Mouse (Mus musculus) liver, embryonic 15.5 days (tissue): ENCODE data around the gene Itga7. TPM values are rescaled to one million over a fixed set of nuclear protein-coding genes. Genes with fewer than 3 reads are reported as not detected.

Experiments
- ATAC-seq: fragments of 200-750 bp; cut with Nextera tagmentation; 2 replicates; pipeline ENCODE4 v1.8.0; 2017; ENCODE audit warnings: moderate number of reproducible peaks, mild to moderate bottlenecking, moderate library complexity; ENCODE audit not compliant: insufficient read depth
- H3K27ac ChIP-seq: fragments of 300-500 bp; sonication (generic); replicated peaks from 2 replicates; pipeline ENCODE4 v1.5.1; 2015; ENCODE audit warnings: mild to moderate bottlenecking, inconsistent platforms
- H3K27me3 ChIP-seq: fragments of 300-500 bp; sonication (generic); 2 replicates; pipeline ENCODE4 v1.6.1; 2015; ENCODE audit warnings: mild to moderate bottlenecking, inconsistent platforms
- H3K36me3 ChIP-seq: fragments of 300-500 bp; sonication (generic); replicated peaks from 2 replicates; pipeline ENCODE4 v1.6.1; 2015; ENCODE audit warnings: moderate library complexity, mild to moderate bottlenecking, inconsistent platforms
- H3K4me1 ChIP-seq: fragments of 300-500 bp; sonication (generic); replicated peaks from 2 replicates; pipeline ENCODE4 v1.6.1; 2015; ENCODE audit warnings: inconsistent platforms
- H3K4me2 ChIP-seq: fragments of 300-500 bp; sonication (generic); 2 replicates; pipeline ENCODE4 v1.6.1; 2015; ENCODE audit warnings: moderate library complexity, mild to moderate bottlenecking, inconsistent platforms
- H3K4me3 ChIP-seq: fragments of 300-500 bp; sonication (generic); replicated peaks from 2 replicates; pipeline ENCODE4 v1.5.1; 2015; ENCODE audit warnings: mild to moderate bottlenecking, inconsistent platforms
- H3K9ac ChIP-seq: fragments of 300-500 bp; sonication (generic); 2 replicates; pipeline ENCODE4 v1.6.1; 2015; ENCODE audit warnings: moderate library complexity, mild to moderate bottlenecking, inconsistent platforms
- H3K9me3 ChIP-seq: fragments of 300-500 bp; sonication (generic); replicated peaks from 2 replicates; pipeline ENCODE4 v1.6.1; 2016; ENCODE audit warnings: inconsistent platforms
- WGBS: fragments of 180-500 bp; shearing (Covaris S2); methylation state at CpG from one replicate; pipeline ENCODE4 v1.1.7; 2015; ENCODE audit warnings: mixed read lengths; ENCODE audit not compliant: insufficient replicate concordance; 5-methylcytosine and 5-hydroxymethylcytosine counted together
- polyA plus RNA-seq: library from polyadenylated mRNA; unstranded; fragments of >200 nt; fragmentation: Nextera tagmentation; extraction: Ambion mirVana; gene quantifications from 2 replicates; pipeline ENCODE4 v1.2.1, GENCODE M21; 2015

Gene Itga7
- polyA plus RNA-seq: 0.81 and 1.1 TPM in 2 replicates

DNA sequence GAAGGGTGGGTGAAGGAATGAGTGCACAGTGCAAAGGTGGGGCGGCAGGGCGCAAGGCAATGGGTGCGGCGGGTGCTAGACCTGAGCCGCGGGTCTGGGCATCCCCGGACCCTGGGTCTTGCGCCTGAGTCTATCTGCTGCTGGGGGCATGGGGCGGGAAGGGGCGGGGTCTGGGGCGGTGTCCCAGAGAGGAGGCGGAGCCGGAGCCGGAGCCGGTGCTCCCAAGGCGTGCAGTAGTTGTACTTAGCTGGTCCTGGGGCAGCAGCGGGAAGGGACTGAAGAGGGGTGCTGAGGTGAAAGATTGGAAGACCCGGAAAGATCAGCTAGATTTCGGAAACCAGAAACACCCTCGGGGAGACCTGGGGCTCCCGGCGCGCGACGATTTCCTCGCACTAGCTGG is at the start of gene Itga7:
Itga7 (plus strand) TSS at position 245 of the 400 bp plus-strand sequence.
- peaks cover 92% of the 10 kb centered on the region for H3K27me3 ChIP-seq
- peaks cover 8% of the 10 kb centered on the region; the same call in 1 of the 2 replicates for H3K4me1 ChIP-seq
- H3K9ac ChIP-seq: no peak within 1 kb of the TSS
- no peak within 1 kb of the TSS for H3K27ac ChIP-seq
- H3K4me2 ChIP-seq: peak within 1 kb of the TSS; percentile 52
- H3K36me3 ChIP-seq: no peaks in the 10 kb centered on the region
- H3K9me3 ChIP-seq: no peaks in the 10 kb centered on the region
- H3K4me3 ChIP-seq: peak within 1 kb of the TSS; percentile 28
- ATAC-seq: no peak
- WGBS: under 1% methylated on average over 26 of the region's 26 CpGs

DNA sequence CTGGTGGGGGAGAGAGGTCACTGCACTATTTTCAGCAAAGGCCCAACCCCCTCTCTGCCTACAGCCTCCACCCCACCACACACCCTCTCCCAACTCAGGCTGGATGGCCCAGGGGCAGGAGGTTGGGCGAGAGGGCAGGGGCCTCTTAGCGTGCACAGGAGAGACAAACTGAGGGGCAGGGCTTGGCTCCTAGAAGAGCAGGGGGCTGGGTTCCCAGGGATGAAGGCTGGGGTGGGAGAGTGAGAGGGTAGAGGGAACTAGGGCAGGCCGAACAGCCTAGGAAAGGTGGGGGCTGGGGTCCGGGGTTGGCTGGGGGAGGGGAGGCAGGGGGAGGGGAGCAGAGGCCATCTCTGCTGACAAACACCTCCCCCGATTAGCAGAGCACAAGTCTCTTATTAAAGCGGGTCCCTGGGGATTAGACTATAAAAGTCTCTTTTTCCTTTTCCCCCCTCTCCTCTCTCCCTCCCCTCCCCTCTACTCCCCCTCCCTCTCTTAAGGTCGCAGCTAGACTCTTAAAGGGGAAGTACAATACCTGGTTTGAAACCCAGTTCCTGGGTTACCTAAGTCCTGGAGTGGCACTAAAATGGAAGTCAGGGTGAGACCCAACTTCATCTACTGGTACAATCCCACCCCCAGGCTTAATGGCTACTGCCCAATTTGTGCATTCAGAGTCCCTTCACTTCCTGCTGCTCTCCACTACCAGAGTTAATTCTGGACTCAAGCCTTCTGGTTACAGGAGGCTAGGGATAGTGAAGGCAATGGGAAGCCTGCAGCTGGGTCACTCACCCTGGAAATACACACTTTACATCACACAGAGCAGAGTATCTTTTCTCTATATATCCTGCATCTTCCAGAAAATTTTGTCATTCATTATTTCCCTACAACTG is 44.4 kb upstream of the Itga7 start:
- H3K27ac ChIP-seq: no peak overlapping the region

DNA sequence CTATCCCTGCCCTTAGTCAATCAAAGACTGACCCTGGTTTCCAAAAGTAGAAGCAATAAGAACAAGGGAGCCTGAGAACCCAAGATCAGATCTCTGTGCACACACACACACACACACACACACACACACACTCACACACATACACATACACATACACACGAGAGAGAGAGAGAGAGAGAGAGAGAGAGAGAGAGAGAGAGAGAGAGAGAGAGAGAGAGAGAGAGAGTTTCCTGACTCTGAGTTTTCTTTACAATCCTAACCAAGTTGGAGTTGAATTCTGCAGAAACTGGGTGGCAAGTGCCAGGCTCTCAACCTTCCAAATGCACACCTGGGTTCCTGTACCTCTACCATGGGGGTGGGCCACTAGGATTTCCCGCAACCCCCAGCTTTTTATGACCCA is 43.8 kb upstream of the Itga7 start:
- Histone ChIP-seq H3K36me3 (no peaks in the 10 kb centered on the region), H3K4me3 (no peak overlapping the region), H3K4me2 (peak overlapping the region; percentile 74; the same call in 1 of the 2 replicates), H3K9ac (no peak overlapping the region), H3K9me3 (no peaks in the 10 kb centered on the region), H3K27ac (no peak overlapping the region), H3K27me3 (peaks cover 76% of the 10 kb centered on the region), H3K4me1 (peaks cover 33% of the 10 kb centered on the region)
- ATAC-seq: no peak
- 34% methylated on average over 2 of the region's 2 CpGs for WGBS

More for the DNA sequence above, 44.4 kb upstream of the Itga7 start:
- Histone ChIP-seq H3K27me3 (peaks cover 70% of the 10 kb centered on the region), H3K9me3 (no peaks in the 10 kb centered on the region), H3K4me1 (peaks cover 33% of the 10 kb centered on the region), H3K9ac (no peak overlapping the region), H3K4me2 (peak overlapping the region; percentile 43), H3K4me3 (peak overlapping the region; percentile 8; the same call in 1 of the 2 replicates), H3K36me3 (no peaks in the 10 kb centered on the region)
- WGBS: 6% methylated on average over 7 of the region's 7 CpGs
- peak; percentile 52 for ATAC-seq

DNA sequence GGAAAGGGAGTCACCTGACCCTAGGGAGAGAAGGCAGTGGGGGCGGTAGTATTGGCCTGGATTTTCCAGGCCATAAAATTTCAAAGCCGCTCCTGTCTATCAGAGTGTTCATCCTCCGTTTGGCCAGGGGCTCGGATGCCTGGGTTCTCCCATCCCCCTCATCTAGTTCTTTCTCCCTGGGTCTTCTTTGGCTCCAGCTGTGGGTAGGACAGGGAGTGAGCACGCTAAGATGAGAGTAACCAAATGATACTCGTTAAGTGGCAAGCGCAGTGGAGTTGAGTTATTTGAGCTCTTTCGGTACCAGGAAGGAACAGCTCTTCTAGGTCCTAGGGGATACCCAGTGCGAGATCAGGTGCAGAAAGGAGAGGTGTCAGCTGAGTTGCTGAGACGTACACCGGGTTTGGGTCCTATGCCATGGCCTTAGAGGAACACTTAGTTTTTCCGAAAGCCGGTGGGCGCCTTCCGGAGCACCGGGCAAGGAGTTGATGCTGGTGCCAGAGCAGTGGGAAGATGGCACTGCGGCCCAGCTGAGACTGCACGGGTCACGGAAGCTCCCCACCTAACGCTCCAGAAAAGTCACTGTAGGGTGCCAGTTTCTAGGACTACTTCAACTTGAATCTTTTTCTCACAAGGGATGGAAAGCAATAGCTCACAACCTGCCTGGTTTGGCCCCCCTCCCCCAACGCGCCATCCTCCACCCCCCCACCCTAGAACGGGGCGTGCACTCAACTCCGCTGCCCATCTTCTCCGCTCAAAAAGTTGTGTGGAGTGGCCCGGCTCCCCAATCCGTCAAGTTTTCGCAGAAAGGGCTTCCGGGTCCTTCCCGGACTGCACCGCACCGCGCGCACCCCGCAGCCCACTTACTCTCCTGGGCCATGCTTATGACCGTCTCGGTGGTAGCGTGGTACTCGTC is 43.0 kb upstream of the Itga7 start:
- peak overlapping the region; percentile 55 for H3K4me3 ChIP-seq
- H3K9ac ChIP-seq: no peak overlapping the region; the same call in 1 of the 2 replicates
- WGBS: 2% methylated on average over 40 of the region's 40 CpGs
- H3K27ac ChIP-seq: no peak overlapping the region
- no peak for ATAC-seq
- peaks cover 29% of the 10 kb centered on the region for H3K4me1 ChIP-seq
- H3K36me3 ChIP-seq: no peaks in the 10 kb centered on the region
- peaks cover 84% of the 10 kb centered on the region for H3K27me3 ChIP-seq
- H3K4me2 ChIP-seq: peak overlapping the region; percentile 74
- H3K9me3 ChIP-seq: no peaks in the 10 kb centered on the region

DNA sequence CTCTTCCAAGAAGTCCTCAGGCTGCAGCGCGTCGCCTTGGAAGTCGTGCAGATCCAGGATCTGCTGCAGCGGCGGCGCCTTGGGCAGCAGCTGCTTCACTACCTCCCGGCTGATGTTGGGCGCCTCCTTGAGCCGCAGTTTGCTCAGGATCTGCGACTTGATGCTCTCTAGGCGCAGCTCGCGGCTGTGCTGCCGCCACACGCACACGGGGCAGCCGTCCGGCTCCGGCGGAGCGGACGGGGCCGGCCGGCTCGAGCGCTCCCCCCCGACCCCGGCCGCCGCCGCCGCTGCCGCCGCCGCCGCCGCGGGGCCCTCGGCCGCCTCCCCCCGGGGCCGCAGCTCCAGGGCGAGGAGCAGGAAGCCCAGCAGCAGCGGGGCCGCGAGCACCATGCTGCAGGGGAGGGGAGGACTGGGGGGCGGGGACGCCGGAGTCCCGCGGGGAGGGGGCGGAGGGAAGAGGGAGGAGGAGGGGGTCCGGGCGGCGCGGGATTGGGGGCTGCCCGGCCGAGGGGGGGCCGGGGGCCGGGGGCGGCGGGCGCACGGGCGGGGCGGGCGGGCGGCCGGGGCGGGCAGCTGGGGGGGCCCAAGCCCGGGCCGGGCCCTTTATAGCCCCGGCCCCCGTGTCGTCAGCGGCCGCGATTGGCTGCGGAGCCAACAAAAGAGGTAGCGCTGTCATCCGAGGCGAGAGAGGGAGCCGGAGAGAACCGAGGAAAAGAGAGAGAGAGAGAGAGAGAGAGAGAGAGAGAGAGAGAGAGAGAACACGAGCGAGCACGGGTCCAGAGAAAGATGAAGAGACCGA is 42.1 kb upstream of the Itga7 start, which contains the start of gene Gdf11:
Gdf11 (minus strand) TSS at position 423 of the 799 bp plus-strand sequence.
- Histone ChIP-seq H3K4me1 (peaks cover 27% of the 10 kb centered on the region), H3K27ac (no peak within 1 kb of the TSS), H3K4me2 (peak within 1 kb of the TSS; percentile 74), H3K27me3 (peaks cover 93% of the 10 kb centered on the region), H3K36me3 (no peaks in the 10 kb centered on the region), H3K9ac (no peak within 1 kb of the TSS; the same call in 1 of the 2 replicates), H3K4me3 (peak within 1 kb of the TSS; percentile 55), H3K9me3 (no peaks in the 10 kb centered on the region)
- WGBS: 1% methylated on average over 79 of the region's 89 CpGs
- peak; percentile 8; the same call in 1 of the 2 replicates for ATAC-seq

- 3% methylated on average over 9 of the region's 9 CpGs for WGBS
- H3K4me3 ChIP-seq: peak overlapping the region; percentile 55
- no peak for ATAC-seq
- H3K9me3 ChIP-seq: no peaks in the 10 kb centered on the region
- no peaks in the 10 kb centered on the region for H3K36me3 ChIP-seq
- peaks cover 27% of the 10 kb centered on the region for H3K4me1 ChIP-seq
- no peak overlapping the region for H3K9ac ChIP-seq
- peak overlapping the region; percentile 74 for H3K4me2 ChIP-seq
- no peak overlapping the region for H3K27ac ChIP-seq
- H3K27me3 ChIP-seq: peaks cover 100% of the 10 kb centered on the region
Measured at GRCm38 (mm10) chr10:128892246-128892645, 41.4 kb upstream of the Itga7 start.

DNA sequence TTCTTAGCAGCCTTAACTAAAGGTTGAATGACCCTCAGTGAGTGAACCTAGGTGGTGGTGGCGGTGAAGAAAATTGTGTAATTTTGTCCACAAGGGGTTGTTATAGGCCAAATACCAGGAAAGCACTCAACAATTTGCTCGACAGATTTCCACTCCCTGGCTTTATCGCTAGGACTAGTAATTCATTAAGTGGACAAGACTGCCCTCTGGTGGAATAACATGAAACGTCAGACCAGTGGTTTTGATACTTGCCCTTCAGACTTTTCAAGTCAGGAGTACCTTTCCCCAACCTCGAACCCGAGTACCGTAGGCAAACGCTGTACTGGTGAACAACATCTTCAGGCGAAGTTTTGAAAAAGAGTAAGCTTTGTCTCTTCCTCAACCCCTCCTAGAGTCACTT is 38.2 kb upstream of the Itga7 start:
- Histone ChIP-seq H3K27me3 (peaks cover 77% of the 10 kb centered on the region), H3K27ac (no peak overlapping the region), H3K4me3 (no peak overlapping the region), H3K9ac (no peak overlapping the region), H3K4me1 (peaks cover 14% of the 10 kb centered on the region), H3K4me2 (0 out of 2 replicates have a peak overlapping the region, but pooled peaks have one; percentile 8), H3K9me3 (no peaks in the 10 kb centered on the region), H3K36me3 (no peaks in the 10 kb centered on the region)
- WGBS: under 1% methylated on average over 9 of the region's 9 CpGs
- no peak for ATAC-seq

GRCm38 (mm10) chr10:128895952-128896693 is 37.5 kb upstream of the Itga7 start:
- Histone ChIP-seq H3K4me2 (0 out of 2 replicates have a peak overlapping the region, but pooled peaks have one; percentile 8), H3K27ac (no peak overlapping the region), H3K9ac (no peak overlapping the region), H3K27me3 (peaks cover 70% of the 10 kb centered on the region), H3K36me3 (no peaks in the 10 kb centered on the region), H3K4me3 (no peak overlapping the region), H3K9me3 (no peaks in the 10 kb centered on the region), H3K4me1 (peaks cover 7% of the 10 kb centered on the region)
- 6% methylated on average over 17 of the region's 17 CpGs for WGBS
- no peak for ATAC-seq

DNA sequence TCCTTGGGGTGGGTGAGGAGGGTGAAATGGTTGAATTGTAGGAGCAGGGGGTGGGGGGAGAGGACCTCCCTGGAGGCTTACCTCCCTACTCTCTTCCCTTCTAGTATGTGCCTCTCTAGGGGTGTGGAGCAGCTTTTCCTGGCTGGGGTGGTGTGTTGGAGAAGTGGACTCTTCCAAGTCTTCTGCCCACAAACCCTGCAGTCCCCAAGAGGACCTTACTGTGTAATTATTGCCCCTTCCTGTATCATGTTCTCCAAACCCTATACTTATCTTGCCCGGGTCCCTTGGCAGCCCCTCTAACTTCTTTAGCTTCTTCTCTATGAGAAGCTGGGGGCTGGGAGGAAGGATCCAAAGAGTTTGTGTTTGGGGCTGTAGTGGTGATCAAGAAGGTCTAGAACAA is 36.8 kb upstream of the Itga7 start:
- no peak for ATAC-seq
- Histone ChIP-seq H3K4me1 (peaks cover 3% of the 10 kb centered on the region), H3K4me3 (no peak overlapping the region), H3K4me2 (no peak overlapping the region), H3K27ac (no peak overlapping the region), H3K36me3 (no peaks in the 10 kb centered on the region), H3K9me3 (no peaks in the 10 kb centered on the region), H3K9ac (no peak overlapping the region), H3K27me3 (peaks cover 63% of the 10 kb centered on the region)
- 12% methylated on average over 1 of the region's 1 CpGs for WGBS

- no peaks in the 10 kb centered on the region for H3K9me3 ChIP-seq
- WGBS: 12% methylated on average over 1 of the region's 1 CpGs
- H3K27ac ChIP-seq: no peak overlapping the region
- H3K4me1 ChIP-seq: no peaks in the 10 kb centered on the region; the same call in none of the 2 replicates
- peaks cover 56% of the 10 kb centered on the region for H3K27me3 ChIP-seq
- no peak for ATAC-seq
- H3K9ac ChIP-seq: no peak overlapping the region
- no peaks in the 10 kb centered on the region for H3K36me3 ChIP-seq
- no peak overlapping the region for H3K4me2 ChIP-seq
- no peak overlapping the region for H3K4me3 ChIP-seq
Measured at GRCm38 (mm10) chr10:128897501-128897900, 36.1 kb upstream of the Itga7 start.
